Mouse (Mus musculus): Measurements from ENCODE around the gene Prmt1. TPM values are rescaled to one million over a fixed set of nuclear protein-coding genes. Genes with fewer than 3 reads are reported as not detected.

Gene Prmt1
- polyA plus RNA-seq, 1 experiment from 2014 or later, result 355 TPM

DNA sequence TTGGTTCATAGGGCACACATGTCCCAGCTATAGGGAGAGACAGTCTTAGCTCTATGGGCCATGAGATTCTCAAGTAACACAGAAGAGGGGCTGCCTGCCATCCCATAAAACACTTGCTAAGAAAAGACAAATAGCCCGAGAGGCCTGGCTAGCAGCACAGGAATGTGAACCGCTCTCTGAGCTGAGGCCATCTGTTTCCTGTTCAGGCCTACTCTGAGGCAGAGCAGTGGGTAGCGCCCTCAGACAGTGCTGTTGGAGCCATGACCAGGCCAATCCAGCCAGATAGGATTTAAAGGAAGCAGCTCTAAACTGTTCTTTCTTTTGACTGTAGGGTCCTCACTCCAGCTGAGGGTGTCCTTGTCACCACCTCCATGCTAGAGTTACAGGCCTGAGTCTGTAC, 18.2 kb upstream of the Prmt1 start:
- Histone ChIP-seq H3K9me3 (replicated peaks; ENCODE audit: control insufficient read depth, low read length) (no peaks in the 10 kb centered on the region), H3K4me3 (ENCODE audit: low read length) (no peak overlapping the region), H3K27ac (ENCODE audit: low read length) (peak overlapping the region; percentile 35; the same call in 1 of the 2 replicates), H3K4me2 (ENCODE audit: low read depth, low read length) (no peak overlapping the region), H3K4me1 (ENCODE audit: control insufficient read depth, insufficient read depth, low read length) (peaks cover 13% of the 10 kb centered on the region), H3K27me3 (ENCODE audit: control insufficient read depth, insufficient read depth, low read length) (no peaks in the 10 kb centered on the region), H3K36me3 (ENCODE audit: control insufficient read depth, insufficient read depth) (peaks cover 86% of the 10 kb centered on the region), H3K9ac (ENCODE audit: low read length) (no peak overlapping the region)
- 57% methylated on average over 3 of the region's 3 CpGs for WGBS
- ATAC-seq (replicated peaks; ENCODE audit: extremely low read depth, insufficient read depth, low FRiP score), result no peak

DNA sequence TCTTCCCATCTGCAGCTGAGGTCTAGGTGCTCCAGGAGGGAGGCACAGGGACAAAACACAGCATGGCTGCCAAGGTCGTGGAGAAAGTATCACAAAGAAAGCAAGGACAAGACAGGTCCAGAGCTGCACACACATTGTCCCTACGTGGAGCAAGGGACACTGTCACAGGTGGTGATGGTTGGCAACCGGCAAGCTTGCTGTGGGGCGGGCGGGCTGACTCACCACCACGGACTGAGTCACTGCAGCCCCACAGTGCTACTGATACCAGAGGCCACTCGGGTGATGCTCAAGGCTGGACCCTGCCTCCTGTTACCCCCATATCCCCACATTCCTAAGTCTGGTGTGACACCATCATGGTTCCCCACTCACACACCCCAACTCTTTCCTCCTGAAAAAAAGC, 16.1 kb upstream of the Prmt1 start:
- peaks cover 70% of the 10 kb centered on the region for H3K36me3 ChIP-seq (ENCODE audit: control insufficient read depth, insufficient read depth)
- H3K27me3 ChIP-seq (ENCODE audit: control insufficient read depth, insufficient read depth, low read length), result no peaks in the 10 kb centered on the region
- H3K4me2 ChIP-seq (ENCODE audit: low read depth, low read length), result no peak overlapping the region
- peaks cover 26% of the 10 kb centered on the region for H3K4me1 ChIP-seq (ENCODE audit: control insufficient read depth, insufficient read depth, low read length)
- WGBS, result 73% methylated on average over 7 of the region's 7 CpGs
- ATAC-seq (replicated peaks; ENCODE audit: extremely low read depth, insufficient read depth, low FRiP score), result no peak
- H3K27ac ChIP-seq (ENCODE audit: low read length), result no peak overlapping the region
- H3K9ac ChIP-seq (ENCODE audit: low read length), result no peak overlapping the region
- H3K9me3 ChIP-seq (replicated peaks; ENCODE audit: control insufficient read depth, low read length), result no peaks in the 10 kb centered on the region
- H3K4me3 ChIP-seq (ENCODE audit: low read length), result no peak overlapping the region

DNA sequence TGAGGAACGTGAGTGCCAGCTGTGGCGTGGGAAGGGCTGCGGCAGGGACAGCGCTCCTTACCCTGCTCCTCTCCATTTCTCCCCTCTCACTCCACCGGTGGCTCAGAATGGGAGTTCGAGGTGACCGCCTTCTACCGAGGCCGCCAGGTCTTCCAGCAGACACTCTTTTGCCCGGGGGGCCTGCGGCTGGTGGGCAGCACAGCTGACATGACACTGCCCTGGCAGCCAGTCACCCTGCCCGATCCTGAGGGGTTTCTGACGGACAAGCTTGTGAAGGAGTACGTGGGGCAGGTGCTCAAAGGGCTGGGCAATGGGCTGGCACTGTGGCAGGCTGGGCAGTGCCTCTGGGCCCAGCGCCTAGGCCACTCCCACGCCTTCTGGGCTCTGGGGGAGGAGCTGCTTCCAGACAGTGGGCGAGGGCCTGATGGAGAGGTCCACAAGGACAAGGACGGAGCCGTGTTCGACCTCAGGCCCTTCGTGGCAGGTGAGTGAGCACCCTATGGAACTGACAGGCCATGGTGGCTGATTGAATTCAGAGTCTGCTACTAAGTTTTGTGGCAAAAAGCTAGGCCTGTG, 14.3 kb upstream of the Prmt1 start:
- H3K4me1 ChIP-seq (ENCODE audit: control insufficient read depth, insufficient read depth, low read length), result peaks cover 36% of the 10 kb centered on the region
- no peak for ATAC-seq (replicated peaks; ENCODE audit: extremely low read depth, insufficient read depth, low FRiP score)
- H3K36me3 ChIP-seq (ENCODE audit: control insufficient read depth, insufficient read depth), result peaks cover 53% of the 10 kb centered on the region
- H3K9me3 ChIP-seq (replicated peaks; ENCODE audit: control insufficient read depth, low read length), result no peaks in the 10 kb centered on the region
- no peak overlapping the region for H3K4me3 ChIP-seq (ENCODE audit: low read length)
- no peaks in the 10 kb centered on the region for H3K27me3 ChIP-seq (ENCODE audit: control insufficient read depth, insufficient read depth, low read length)
- H3K4me2 ChIP-seq (ENCODE audit: low read depth, low read length), result no peak overlapping the region
- 0 out of 2 replicates have a peak overlapping the region, but pooled peaks have one; percentile 23 for H3K27ac ChIP-seq (ENCODE audit: low read length)
- H3K9ac ChIP-seq (ENCODE audit: low read length), result peak overlapping the region; percentile 34; the same call in 1 of the 2 replicates
- WGBS, result 82% methylated on average over 21 of the region's 21 CpGs

DNA sequence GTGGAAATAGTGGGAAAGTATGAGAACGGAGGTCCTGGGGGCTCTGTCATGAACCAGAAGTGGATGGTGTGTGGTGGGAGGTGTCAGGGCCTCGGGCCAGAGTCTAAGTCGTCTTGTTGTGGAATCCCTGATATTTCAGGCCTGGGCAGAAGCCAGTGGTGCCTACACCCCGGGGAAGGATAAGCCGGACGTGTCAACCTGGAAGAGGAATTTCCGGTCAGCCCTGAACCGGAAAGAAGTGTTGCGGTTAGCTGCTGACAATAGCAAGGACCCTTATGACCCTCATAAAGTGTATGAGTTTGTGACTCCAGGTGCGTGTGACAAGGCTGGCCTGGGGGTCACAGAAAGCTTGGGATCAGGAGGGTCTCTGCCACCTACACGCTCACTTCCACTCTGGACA, 13.4 kb upstream of the Prmt1 start:
- Histone ChIP-seq H3K27me3 (ENCODE audit: control insufficient read depth, insufficient read depth, low read length) (no peaks in the 10 kb centered on the region), H3K4me2 (ENCODE audit: low read depth, low read length) (peak overlapping the region; percentile 94), H3K27ac (ENCODE audit: low read length) (peak overlapping the region; percentile 22; the same call in 1 of the 2 replicates), H3K4me3 (ENCODE audit: low read length) (no peak overlapping the region), H3K36me3 (ENCODE audit: control insufficient read depth, insufficient read depth) (peaks cover 55% of the 10 kb centered on the region), H3K4me1 (ENCODE audit: control insufficient read depth, insufficient read depth, low read length) (peaks cover 36% of the 10 kb centered on the region), H3K9ac (ENCODE audit: low read length) (no peak overlapping the region), H3K9me3 (replicated peaks; ENCODE audit: control insufficient read depth, low read length) (no peaks in the 10 kb centered on the region)
- WGBS, result 41% methylated on average over 11 of the region's 11 CpGs
- ATAC-seq (replicated peaks; ENCODE audit: extremely low read depth, insufficient read depth, low FRiP score), result no peak

DNA sequence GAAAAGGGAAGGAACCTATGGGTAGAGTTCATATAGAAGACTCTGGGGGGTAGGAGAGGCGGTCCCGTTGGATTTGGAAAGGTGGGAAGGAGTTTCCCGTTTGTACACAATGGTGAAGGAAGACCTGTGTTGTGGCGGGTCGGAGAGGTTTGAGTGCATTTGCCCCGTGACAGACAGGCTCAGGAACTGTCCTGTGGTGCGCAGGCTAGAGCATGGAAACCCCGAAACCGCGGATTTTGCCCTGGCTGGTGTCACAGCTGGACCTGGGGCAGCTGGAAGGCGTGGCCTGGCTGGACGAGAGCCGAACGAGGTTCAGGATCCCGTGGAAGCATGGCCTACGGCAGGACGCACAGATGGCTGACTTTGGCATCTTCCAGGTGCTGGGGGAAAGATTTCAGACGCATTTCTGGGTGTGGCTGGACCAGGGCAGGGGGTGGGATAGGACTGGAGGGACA, 12.2 kb upstream of the Prmt1 start, which contains the start of gene Bcl2l12:
Bcl2l12 (minus strand) TSS at position 212 of the 455 bp plus-strand sequence.
- Histone ChIP-seq H3K4me3 (ENCODE audit: low read length) (peak within 1 kb of the TSS; percentile 75), H3K4me1 (ENCODE audit: control insufficient read depth, insufficient read depth, low read length) (peaks cover 36% of the 10 kb centered on the region), H3K4me2 (ENCODE audit: low read depth, low read length) (peak within 1 kb of the TSS; percentile 94), H3K27ac (ENCODE audit: low read length) (peak within 1 kb of the TSS; percentile 93), H3K27me3 (ENCODE audit: control insufficient read depth, insufficient read depth, low read length) (no peaks in the 10 kb centered on the region), H3K9ac (ENCODE audit: low read length) (peak within 1 kb of the TSS; percentile 87), H3K9me3 (replicated peaks; ENCODE audit: control insufficient read depth, low read length) (no peaks in the 10 kb centered on the region), H3K36me3 (ENCODE audit: control insufficient read depth, insufficient read depth) (peaks cover 52% of the 10 kb centered on the region)
- ATAC-seq (replicated peaks; ENCODE audit: extremely low read depth, insufficient read depth, low FRiP score), result no peak
- WGBS, result 3% methylated on average over 18 of the region's 18 CpGs

DNA sequence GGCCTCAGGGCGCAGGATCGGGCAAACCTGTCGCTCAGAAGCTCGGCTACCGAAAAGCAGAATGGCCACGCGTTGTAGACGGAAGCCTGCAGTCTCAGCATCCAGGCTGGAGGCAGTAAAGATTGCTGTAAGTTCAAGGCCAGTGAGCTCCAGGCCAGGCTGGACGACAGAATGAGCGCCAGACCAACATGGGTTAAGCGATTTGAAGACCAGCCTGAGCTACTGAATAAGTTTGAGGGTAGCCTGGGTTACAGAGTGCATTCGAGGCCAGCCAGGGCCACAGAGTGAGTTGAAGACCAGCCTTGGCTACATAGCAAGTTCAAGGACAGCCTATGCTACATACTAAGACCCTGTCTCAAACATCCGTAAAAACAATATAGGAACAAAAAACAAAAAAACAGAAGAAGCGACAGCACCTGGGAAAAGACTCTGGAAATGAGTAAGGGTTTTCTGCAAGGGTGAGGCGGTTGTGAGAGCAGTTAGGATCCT, 11.6 kb upstream of the Prmt1 start:
- Histone ChIP-seq H3K4me2 (ENCODE audit: low read depth, low read length) (peak overlapping the region; percentile 94), H3K4me3 (ENCODE audit: low read length) (peak overlapping the region; percentile 75), H3K9me3 (replicated peaks; ENCODE audit: control insufficient read depth, low read length) (no peaks in the 10 kb centered on the region), H3K4me1 (ENCODE audit: control insufficient read depth, insufficient read depth, low read length) (peaks cover 36% of the 10 kb centered on the region), H3K27me3 (ENCODE audit: control insufficient read depth, insufficient read depth, low read length) (no peaks in the 10 kb centered on the region), H3K27ac (ENCODE audit: low read length) (peak overlapping the region; percentile 93), H3K9ac (ENCODE audit: low read length) (peak overlapping the region; percentile 87), H3K36me3 (ENCODE audit: control insufficient read depth, insufficient read depth) (peaks cover 47% of the 10 kb centered on the region)
- no peak for ATAC-seq (replicated peaks; ENCODE audit: extremely low read depth, insufficient read depth, low FRiP score)
- 2% methylated on average over 15 of the region's 15 CpGs for WGBS

DNA sequence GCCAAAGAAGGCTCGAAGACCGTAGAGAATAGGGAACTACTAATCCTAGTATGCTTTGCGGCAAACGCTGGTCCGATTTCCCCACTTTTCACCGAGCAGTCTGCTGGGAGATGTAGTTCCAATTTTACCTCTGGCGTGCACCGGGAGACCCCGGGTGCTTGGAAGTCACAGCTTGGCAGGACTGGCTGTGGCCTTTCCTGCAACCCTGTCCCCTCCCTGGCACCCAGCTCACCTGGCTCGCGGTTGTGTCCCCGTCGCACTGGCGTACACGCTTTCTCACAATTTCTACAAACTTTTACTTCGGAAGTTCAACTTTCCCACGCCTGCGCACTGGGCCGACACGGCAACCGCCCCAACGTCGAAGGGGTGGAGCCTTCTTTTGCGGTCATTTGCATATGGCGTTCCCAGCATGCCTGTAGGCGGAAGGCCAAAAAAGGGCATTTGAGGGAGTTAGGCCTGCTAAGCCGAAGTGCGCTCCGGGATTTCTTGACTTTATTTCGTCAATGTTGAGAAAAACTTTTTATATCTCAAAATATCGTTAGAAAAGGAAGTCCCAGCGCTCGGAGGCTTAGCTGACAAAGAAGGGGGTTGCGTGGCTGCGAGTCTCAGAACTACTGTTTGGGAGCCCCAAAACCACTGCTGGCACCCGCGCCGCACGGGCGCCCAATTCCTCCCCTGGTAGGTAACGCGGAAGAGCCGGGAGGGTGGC, 11.0 kb upstream of the Prmt1 start, which contains the start of gene Irf3:
Irf3 (plus strand) TSS at position 418 of the 709 bp plus-strand sequence.
- Histone ChIP-seq H3K9ac (ENCODE audit: low read length) (peak within 1 kb of the TSS; percentile 87), H3K27me3 (ENCODE audit: control insufficient read depth, insufficient read depth, low read length) (no peaks in the 10 kb centered on the region), H3K4me1 (ENCODE audit: control insufficient read depth, insufficient read depth, low read length) (peaks cover 36% of the 10 kb centered on the region), H3K36me3 (ENCODE audit: control insufficient read depth, insufficient read depth) (peaks cover 47% of the 10 kb centered on the region), H3K9me3 (replicated peaks; ENCODE audit: control insufficient read depth, low read length) (no peaks in the 10 kb centered on the region), H3K27ac (ENCODE audit: low read length) (peak within 1 kb of the TSS; percentile 93), H3K4me2 (ENCODE audit: low read depth, low read length) (peak within 1 kb of the TSS; percentile 94), H3K4me3 (ENCODE audit: low read length) (peak within 1 kb of the TSS; percentile 75)
- ATAC-seq (replicated peaks; ENCODE audit: extremely low read depth, insufficient read depth, low FRiP score), result peak; percentile 91
- WGBS, result under 1% methylated on average over 43 of the region's 43 CpGs

DNA sequence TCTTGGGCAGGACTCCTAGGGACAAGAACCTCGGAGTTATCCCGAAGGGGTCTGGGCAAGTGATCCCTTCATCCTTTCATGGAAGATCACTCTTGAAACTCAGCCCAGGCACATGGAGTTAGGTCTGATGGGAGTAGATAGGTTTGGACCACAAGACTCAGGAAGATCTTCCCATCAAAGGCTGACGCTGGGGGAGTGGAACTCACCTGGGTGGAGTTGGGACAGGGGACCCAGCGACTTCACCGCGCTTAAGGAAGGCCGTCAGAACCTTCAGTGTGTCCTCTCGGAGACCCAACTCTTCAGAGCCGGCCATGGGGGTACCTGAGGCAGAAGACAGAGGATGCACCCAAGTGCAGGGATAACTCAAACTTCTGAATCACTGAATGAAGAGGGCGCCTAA, 10.3 kb upstream of the Prmt1 start:
- H3K27me3 ChIP-seq (ENCODE audit: control insufficient read depth, insufficient read depth, low read length), result no peaks in the 10 kb centered on the region
- peak overlapping the region; percentile 75 for H3K4me3 ChIP-seq (ENCODE audit: low read length)
- WGBS, result 10% methylated on average over 10 of the region's 10 CpGs
- ATAC-seq (replicated peaks; ENCODE audit: extremely low read depth, insufficient read depth, low FRiP score), result no peak
- H3K9ac ChIP-seq (ENCODE audit: low read length), result peak overlapping the region; percentile 87
- H3K4me1 ChIP-seq (ENCODE audit: control insufficient read depth, insufficient read depth, low read length), result peaks cover 36% of the 10 kb centered on the region
- peak overlapping the region; percentile 93 for H3K27ac ChIP-seq (ENCODE audit: low read length)
- peaks cover 44% of the 10 kb centered on the region for H3K36me3 ChIP-seq (ENCODE audit: control insufficient read depth, insufficient read depth)
- H3K9me3 ChIP-seq (replicated peaks; ENCODE audit: control insufficient read depth, low read length), result no peaks in the 10 kb centered on the region
- peak overlapping the region; percentile 73 for H3K4me2 ChIP-seq (ENCODE audit: low read depth, low read length)
